Mouse (Mus musculus) gastrocnemius, adult 18-20 months (tissue): ENCODE data around the gene Adamtsl1. TPM values are rescaled to one million over a fixed set of nuclear protein-coding genes. Genes with fewer than 3 reads are reported as not detected.

Experiments
- DNase-seq: peaks from one replicate; pipeline ENCODE4 v3.0.0; 2021; ENCODE audit warnings: low spot score
- total RNA-seq, 2 experiments: library from RNA; stranded (reverse); gene quantifications; 2 replicates each; pipeline ENCODE4 v1.2.3; 2021

The Adamtsl1 gene
- total RNA-seq, 2 experiments from 2014 or later = 3.2 to 5.6 TPM

DNA sequence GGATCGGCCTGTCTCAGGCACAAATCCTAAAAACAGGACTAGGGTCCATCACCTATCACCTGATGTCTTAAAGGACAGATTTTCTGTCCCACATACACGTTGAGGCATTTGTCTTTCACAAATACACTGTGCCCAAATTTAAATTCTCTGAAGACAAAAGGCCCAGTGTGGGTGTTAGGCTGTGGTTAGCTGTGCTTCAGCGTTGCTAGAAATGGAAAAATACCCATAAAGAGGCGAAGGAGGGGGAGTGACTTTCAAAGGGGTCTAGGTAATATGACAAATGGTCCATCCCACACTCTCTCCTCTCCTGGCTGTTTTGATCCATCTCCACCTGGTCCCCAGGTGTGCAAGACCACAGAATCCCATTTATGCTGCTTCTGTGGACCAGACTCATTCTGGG, 404.4 kb downstream of the Adamtsl1 start:
- no peak for DNase-seq

DNA sequence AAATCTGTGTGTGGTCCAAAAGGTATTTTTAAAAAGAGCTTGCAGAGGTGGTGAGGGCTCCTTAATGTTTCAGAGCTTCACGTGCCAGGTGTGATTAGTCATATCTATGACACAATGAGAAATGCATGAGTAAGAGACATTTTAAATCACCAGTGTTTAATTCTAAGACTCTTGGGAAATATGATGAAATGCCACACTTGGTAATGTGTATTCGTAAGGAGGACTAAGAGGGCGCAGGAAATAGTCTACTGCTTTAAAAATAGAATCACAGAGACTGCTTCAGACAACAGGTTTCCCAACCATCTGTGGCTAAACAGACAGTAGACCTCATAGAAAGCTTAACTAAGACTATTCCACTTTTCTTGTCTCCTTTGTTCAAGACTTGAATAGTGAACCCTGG, 406.5 kb downstream of the Adamtsl1 start:
- no peak for DNase-seq

DNA sequence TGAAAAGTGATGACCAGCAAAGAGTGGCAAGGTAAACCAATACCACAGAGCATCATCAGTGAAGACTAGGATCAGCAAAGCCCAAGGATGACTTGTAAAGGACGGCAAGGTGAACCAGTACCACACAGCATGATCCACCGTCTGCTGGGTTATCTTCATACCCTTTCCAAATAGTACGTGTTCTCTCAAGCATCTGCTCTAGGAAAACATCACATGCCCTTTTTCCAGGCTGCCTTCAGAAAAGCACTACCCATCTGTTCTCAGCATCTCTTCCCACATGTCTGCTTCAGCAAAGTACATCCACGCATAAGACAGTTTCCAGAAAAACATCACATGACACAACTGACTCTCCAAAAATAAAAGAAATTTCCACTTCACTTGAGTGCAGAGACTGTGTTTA, 408.8 kb downstream of the Adamtsl1 start:
- no peak for DNase-seq

DNA sequence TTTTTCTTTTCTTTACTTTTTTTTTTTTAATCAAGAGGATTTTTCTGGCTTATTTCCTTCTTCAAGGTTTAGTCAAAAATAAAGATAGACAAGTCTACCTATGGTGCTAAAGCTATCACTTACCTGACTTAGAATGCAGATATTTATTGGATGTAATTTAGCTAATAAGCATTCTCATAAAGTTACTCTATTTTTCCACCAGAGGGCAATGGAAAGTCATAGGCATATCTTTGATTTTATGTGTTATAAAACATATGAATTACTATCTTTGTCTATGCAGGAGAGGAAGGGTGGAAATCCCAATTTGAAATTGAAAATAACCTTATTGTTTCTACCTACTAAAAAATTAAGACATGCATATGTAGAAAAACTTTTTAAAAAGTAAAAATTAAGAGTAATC, 418.2 kb downstream of the Adamtsl1 start:
- no peak for DNase-seq

DNA sequence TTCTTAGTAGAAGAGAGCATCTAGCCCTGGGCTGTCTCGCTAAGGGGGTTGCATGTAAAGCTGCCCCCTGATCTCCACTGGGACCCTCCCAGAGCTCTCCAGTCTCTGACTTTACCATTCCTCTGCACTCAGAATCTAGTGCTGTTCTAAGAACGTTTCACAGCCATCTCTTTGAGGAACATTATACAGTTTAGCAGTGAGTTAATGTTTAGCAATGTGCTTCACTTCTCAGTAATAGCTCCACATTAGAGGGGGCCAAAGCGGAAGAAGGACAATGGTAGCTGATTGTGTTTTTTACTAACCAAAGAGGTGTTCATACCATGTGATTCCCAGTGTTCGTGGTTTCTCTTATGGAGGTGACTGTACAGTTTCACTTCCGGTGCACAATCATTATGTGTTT, 425.5 kb downstream of the Adamtsl1 start:
- no peak for DNase-seq

DNA sequence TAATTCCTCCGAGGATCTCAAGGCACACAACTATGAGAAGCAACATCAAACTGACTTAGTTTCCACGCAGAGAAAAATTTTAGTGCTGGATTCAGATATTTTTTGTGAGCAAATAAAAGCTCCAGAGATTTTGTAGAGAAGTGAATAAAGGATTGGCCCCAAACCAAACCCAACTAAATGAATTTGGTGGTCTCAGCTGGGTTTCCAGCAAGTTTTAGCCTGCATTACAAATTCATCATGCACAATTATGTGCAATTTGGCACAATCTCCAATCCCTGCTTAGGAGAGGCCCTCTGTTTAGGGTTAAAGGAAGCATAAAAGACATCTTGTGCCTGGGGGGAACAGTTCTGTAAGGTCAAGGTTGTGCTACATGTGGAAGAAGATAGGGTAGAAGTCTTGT, 427.9 kb downstream of the Adamtsl1 start:
- no peak for DNase-seq

DNA sequence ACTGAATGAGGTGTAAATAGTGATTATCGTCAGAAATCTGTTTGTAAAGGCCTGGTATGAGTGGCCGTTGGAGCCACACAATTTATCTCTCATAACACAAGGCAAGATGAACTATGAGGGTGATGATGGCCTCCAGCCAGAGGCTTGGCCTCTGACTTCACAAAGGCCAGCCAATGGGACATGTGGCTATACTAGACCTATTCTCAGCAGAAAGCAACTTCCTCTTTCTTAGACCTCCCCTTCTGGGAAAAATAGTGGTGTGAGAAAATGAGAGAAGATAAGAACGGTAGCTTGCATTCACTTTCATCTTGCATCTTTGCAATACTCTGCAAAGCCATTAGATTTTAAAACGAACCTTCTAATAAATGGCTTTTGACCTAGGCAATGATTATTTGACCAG, 439.6 kb downstream of the Adamtsl1 start:
- DNase-seq = no peak

DNA sequence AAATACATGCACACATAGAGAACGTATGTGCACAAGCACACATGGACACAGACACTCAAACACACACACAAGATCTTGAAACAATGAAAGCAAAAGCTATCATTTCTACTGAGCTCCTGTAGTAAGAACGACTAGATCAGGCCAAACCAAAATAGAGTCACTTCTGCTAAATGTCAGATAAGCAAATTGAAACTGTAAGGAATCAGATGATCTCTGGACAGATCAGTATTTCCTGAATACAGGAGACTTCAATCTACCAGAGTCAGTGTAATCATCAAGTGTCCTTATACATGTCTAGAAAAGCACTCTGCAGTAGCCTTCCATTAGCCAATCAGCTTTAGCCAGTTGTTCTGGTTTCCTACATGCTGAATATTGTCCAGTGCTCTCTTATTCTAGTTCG, 441.4 kb downstream of the Adamtsl1 start:
- DNase-seq = no peak

DNA sequence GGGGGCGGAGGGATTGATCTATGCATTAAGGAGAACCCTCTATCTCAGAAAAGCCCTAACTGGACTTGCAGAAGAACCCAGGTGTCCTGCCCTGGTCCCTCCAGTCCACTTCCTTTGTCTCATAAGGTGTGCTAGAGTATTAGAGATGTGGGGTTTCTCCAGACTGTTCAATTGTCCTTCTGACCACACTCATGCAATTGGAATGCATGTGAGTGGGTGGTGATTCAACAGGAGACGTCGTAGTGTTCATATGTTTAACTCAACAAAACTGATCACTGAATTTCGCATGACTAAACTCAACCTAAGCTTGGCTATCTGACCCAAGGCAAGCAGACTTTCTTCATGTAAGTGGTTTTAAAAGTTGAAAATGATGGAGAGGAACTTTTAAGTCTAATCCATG, 443.3 kb downstream of the Adamtsl1 start:
- no peak for DNase-seq

DNA sequence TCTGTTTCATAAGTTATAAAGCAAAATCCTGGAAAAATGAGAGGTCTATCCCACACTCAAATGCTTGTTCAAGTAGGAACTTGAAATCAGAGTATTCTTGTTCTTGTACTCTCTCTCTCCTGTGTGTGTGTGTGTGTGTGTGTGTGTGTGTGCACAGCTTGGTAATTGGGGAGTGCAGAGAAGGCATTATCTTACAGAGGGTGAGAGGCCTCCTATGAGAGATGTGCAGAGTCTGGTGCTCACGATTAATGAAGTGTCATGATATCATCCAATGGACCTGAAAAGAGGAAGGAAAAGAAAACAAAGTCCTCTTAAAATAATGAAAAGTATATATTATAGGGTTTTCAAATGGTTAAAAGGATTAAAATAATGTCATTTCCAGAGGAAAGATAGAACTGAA, 443.9 kb downstream of the Adamtsl1 start:
- DNase-seq = no peak

DNA sequence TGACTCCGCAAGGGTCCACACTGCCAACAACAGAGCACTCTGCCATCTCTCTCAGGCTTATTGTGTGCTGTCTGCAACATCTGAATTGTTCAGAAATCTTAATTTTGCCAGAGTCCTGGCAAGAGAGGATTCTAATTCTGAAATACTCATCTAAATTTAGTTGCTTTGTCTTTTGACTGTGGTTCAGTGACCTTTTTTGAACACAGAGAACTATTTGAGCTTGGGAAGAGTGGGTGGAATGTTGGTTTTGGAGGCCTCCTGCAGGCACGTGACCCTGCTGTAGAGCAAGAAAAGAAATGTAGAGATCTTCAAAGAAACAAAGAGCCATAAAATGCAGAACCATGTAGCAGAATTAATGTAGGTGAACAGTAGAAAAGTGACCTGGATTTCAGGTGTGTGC, 445.0 kb downstream of the Adamtsl1 start:
- no peak for DNase-seq

DNA sequence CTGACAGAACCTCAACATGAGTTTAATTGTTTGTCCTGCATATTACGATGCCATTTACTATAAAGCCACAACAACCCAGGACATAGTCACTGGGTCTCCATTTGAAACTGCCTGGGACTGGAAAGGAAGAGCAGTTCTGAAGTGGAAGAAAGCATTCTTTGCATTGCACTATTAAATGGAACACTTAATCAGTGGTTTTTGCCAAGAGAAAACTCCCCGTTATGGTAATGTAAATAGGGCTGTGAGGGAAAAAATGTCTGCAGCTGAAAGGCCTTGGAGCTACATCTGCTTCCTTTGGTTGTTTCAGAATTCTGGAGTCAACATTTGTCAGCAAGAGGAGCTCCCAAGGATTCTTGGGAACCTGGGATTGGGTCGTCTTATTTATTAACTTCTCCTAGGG, 462.2 kb downstream of the Adamtsl1 start:
- no peak for DNase-seq

DNA sequence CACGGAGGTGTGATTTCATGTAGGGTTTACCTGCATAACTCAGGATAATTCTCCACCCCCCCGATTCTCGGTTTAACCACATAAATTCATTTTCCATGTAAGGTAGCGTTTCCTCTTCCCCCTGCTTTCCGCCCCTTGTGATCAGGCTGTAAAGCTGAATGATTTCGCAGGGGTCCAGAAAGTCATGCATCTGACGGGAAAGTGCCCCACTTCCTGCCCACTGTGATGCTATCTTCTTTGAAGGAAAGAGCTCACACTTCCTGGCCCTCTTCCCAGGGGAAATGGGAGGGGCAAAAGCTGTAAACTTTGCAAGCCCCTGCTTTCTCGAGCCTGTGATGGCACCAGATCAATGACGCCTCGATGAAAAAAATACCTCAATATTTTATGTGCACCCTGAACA, 465.2 kb downstream of the Adamtsl1 start:
- no peak for DNase-seq

DNA sequence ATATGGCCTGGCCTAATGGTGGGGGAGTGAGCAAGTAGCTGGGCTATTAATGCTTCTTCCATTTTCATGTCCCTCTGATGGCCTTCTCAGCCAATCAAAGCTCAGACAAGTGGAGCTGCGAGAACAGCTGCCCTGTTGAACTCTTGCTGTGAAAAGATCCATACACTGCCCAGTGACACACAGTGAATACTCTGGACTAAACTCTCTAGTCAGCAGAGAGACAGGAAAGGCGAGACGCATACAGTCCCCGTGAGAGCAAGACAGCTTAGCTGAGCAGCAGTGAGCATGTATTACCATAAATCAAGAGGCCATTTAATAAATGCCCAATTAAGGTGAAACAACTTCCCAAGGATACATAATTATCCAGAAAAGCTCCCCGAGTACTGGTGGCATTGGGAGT, 492.6 kb downstream of the Adamtsl1 start:
- no peak for DNase-seq

DNA sequence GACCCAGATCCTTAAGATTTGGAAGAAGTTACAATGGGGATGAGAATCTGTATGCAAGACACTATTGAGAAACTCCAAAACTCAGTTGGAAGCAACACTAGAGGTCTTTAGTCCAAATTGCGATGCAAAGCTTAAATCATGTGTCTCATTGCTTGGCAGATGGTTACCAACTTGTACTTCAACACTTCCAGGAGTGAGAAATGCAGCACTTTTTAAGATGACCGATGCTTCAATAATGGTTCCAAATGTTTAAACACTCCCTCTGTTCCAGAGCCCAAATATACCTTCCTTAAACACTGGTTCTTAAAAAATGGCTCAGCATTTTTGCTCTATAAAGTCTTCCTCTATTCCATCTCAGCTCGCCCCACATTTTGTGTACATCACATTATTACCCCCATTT, 499.7 kb downstream of the Adamtsl1 start:
- no peak for DNase-seq

DNA sequence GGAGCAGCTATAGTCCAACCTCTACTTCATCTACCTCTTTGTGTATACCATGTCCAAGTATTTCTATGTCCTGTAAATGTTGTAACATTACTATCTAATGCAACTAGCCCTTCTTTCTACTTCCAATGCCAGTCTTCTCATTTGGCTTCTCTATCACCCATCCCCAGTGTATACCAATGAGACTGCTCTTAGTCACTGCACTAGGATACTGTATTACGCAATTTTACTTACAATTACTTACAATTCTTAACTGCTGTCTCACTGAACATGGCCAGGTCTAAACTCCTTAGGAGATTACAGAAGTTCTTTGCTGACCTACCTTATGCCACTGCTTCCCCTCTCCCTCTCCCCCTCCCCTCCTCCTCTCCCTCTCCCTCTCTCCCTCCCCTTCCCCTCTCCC, 505.0 kb downstream of the Adamtsl1 start:
- DNase-seq = no peak

DNA sequence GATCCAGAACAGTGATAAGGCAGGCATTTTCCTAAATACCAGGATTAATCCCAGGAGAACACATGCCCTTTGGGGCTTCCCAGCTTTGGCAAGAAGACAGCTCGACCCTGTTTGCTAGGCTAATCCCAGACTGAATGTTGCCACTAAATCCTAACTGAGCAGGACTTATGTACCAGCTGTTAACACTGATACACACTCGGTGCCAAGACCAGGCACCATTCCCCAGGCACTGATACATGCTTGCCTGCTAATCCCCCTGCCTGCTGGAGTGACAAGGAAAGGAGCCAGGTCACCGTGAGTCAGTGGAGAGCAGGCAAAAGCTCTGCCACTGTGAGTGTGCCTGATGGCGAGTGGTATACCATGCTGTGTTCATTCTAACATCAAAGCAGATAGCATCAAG, 505.6 kb downstream of the Adamtsl1 start:
- DNase-seq = no peak

DNA sequence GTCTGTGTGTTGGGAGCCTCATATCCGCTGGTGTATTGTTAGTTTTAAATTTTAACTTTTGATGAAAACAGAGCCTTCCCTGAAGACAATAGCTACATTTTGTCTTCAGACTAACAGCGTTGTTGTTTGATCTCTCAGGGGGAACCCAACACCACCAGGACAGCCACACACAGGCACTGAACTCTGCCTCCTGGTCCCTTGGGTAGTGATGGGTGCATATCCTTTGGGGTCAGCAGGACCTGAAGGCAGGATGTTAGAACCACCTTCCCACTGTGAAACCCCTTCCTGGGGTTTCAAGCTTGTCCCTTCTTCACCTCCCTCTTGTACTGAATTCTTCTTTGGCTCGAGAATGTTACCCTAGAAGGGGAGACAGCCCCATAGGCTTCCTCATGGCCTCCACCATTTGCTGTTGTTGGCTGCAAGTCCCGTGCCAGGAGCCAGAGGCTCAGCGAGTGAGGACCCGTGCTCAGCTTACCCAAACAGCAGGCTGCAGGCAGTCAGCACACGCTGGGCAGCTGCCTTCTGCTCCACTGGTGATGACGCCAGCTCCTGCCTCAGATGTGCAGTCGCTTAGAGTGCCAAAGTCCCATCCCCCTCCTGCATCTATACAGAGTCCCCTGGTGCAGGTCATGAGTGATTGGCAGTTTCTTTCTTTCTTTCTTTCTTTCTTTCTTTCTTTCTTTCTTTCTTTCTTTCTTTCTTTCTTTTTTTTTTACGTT, 506.6 kb downstream of the Adamtsl1 start:
- no peak for DNase-seq

DNA sequence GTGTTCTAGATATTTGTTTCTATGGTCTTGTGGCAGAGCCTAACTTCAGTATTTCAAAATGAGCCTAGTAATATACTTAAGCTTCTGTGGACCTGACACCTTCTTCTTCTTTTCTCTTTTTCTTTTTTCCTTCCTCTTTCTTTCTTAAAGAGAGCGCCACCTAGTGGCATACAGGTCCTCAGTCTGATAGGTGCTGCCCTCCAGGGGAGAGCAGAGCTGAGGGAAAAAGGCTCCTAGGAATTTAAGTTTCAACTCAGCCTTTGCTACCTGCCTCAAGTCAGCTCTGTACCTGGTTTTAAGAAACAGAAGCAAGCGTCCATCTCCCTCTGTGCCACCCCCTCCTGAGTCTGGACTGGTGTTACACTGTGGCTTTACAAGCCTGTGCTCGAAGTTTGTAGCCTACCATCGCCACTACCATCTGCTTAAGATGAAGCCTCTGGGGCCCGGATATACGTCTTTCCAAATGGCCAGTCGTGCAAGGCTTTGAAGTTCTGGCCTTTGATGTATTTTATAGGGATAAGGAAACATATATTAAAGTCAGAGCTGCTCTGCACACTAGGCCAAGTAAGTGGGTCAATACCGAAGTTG, 510.7 kb downstream of the Adamtsl1 start:
- DNase-seq = peak; percentile 12

DNA sequence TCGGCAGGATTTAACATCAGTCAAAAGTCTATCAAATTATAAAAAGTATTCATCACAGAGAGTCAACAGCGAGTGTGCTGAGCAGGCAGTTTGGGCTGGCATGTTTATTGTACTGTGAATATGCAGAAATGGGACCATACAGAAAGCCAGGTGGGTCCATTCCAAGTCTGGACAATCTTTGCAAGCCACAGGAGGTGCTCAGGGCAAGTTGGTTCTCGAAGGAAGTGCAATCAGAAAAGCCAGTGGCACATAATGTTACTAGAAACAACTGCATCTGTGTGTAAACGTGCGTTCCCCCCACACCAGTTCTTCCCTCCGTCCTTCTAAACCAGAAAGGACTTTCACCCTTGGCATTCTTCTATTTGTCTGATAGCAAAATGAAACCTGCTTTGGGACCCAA, 515.5 kb downstream of the Adamtsl1 start:
- DNase-seq = no peak

DNA sequence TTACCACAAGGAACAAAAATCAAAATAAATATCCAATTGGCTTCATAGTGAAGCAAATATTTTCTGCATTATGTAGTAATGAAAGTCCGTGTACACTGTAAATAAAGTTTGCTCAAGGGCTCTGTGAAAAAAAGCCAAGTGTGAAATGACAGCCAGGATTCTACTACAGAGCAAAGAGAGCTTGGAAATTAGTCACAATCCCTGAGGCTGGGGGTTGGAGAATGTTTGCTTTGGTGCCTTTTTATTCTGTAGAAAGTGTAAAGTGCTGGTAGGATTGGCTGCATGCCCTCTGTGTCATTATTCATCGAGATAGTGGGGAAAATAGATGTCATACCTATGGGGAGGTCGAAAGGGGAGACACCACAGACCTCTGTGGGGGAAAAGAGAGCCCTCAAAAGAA, 516.2 kb downstream of the Adamtsl1 start:
- peak; percentile 25 for DNase-seq

DNA sequence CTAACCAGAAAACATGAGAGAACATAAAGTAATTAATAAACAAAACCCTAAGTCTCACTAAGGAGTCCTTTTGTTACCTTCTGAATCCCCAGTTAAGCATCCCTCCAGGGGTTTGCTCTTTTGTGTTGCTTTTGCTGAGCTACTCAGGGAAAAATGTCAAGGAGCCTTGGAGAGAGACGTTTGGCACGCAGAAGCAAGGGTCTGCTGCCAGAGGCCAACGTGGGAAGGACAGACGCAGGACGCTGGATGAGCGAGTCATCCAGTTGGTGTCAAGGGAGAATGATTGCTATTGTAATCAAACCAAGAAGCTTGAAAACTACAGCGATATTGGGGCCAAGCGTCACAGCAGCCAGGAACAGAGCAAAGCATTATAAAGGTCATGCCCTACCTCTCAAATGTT, 517.1 kb downstream of the Adamtsl1 start:
- peak; percentile 68 for DNase-seq

DNA sequence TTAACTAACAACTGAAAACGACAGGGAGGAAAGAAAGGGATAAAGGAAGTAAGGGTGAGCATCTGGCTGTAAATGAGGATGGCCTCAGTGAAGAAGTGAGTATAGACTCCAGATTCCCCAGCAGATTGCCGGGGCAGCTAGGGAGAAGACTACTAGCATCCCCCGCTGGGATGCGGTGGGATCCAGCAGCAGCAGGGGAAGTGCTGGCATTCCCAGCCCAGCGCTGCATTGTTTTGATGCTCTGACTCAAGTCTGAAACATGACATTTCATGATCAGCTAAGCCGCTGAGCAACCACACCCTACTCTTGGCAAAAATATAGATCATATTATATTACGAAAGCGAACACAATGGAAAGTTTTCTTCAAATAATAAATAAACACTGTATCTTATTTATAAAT, 526.9 kb downstream of the Adamtsl1 start:
- no peak for DNase-seq

DNA sequence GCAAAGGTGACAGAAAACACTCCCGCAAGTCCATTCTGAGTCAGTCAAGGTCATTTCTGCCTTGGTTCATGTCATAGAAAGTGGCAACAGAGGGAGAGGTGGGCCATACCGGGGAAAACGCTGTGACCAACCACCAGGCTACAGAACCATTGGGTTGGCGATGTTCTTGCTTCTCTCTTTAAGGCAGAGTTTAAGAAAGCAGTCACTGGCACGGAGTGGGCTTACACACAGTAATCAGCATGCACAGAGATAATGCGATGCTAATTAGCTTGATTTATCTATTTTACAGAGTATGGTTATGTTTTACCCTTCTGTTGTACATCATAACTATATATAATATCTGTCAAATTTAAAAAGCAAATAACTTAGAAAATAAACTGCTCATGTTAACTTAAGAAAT, 531.5 kb downstream of the Adamtsl1 start:
- DNase-seq = no peak
